Mouse (Mus musculus) embryonic fibroblast, embryonic 13.5 days (primary cell): ENCODE data around the gene Hist1h3g.

Source experiments
- CTCF ChIP-seq: IDR thresholded peaks from 2 replicates; pipeline ENCODE4 v1.5.1; 2011; ENCODE audit warnings: mild to moderate bottlenecking, control low read depth, low read length, moderate library complexity, borderline replicate concordance; ENCODE audit not compliant: insufficient read depth
- POLR2A ChIP-seq: IDR thresholded peaks from 2 replicates; pipeline ENCODE4 v1.6.1; 2011; ENCODE audit warnings: low read depth, mild to moderate bottlenecking, control low read depth, low read length, moderate library complexity

DNA sequence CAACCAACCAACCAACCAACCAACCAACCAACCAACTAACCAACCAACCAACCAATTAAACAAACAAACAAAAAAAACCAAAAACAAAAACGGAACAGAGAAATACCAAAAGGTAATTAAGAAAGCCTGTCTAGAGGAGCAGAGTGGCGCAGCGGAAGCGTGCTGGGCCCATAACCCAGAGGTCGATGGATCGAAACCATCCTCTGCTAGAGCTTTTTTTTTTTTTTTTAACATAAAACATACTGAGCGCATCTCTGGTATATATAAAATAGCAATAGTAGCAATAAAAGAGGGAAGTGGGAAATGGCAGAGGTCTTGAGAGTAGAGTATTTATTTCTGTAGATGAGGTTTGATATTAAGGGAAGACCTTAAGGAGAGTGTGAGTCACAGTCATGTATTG lies 35.3 kb upstream of the Hist1h3g start:
- TF ChIP-seq CTCF (no peak), POLR2A (no peak)
